Mouse (Mus musculus): Measurements from ENCODE around the gene Tfap2b. TPM values are rescaled to one million over a fixed set of nuclear protein-coding genes. Genes with fewer than 3 reads are reported as not detected.

Gene Tfap2b
- 93.6 and 106 TPM in 2 replicates for polyA plus RNA-seq (2015; fragmentation: Nextera tagmentation; extraction: Ambion mirVana)

GRCm38 (mm10) chr1:19208641-19209358 is at the start of gene Tfap2b:
Gene Tfap2b, plus strand, starts transcription at chr1:19208914.
- Histone ChIP-seq H3K4me3 (peak within 1 kb of the TSS; percentile 53), H3K9ac (peak within 1 kb of the TSS; percentile 87), H3K9me3 (no peaks in the 10 kb centered on the region), H3K4me1 (no peaks in the 10 kb centered on the region), H3K27ac (peak within 1 kb of the TSS; percentile 94), H3K36me3 (no peaks in the 10 kb centered on the region), H3K4me2 (peak within 1 kb of the TSS; percentile 57), H3K27me3 (peaks cover 47% of the 10 kb centered on the region)
- ATAC-seq (ENCODE audit: insufficient number of reproducible peaks, insufficient read depth, low FRiP score, low TSS enrichment, low read depth), result 0 out of 2 replicates have a peak, but pooled peaks have one; percentile 21
- whole genome bisulfite sequencing, result 1% methylated on average over 26 of the region's 26 CpGs

- Histone ChIP-seq H3K9me3 (no peaks in the 10 kb centered on the region), H3K9ac (no peak overlapping the region), H3K36me3 (no peaks in the 10 kb centered on the region), H3K4me2 (no peak overlapping the region), H3K4me1 (no peaks in the 10 kb centered on the region), H3K4me3 (no peak overlapping the region), H3K27me3 (no peaks in the 10 kb centered on the region), H3K27ac (no peak overlapping the region)
- WGBS, result 4% methylated on average over 4 of the region's 4 CpGs
- ATAC-seq (ENCODE audit: insufficient number of reproducible peaks, insufficient read depth, low FRiP score, low TSS enrichment, low read depth), result no peak
Observed at GRCm38 (mm10) chr1:19178742-19179397, 29.8 kb upstream of the Tfap2b start.

- Histone ChIP-seq H3K4me3 (peak overlapping the region; percentile 43), H3K9ac (0 out of 2 replicates have a peak overlapping the region, but pooled peaks have one; percentile 40), H3K4me2 (peak overlapping the region; percentile 64), H3K27me3 (peaks cover 20% of the 10 kb centered on the region), H3K4me1 (no peaks in the 10 kb centered on the region), H3K27ac (no peak overlapping the region), H3K9me3 (no peaks in the 10 kb centered on the region), H3K36me3 (no peaks in the 10 kb centered on the region)
- ATAC-seq (ENCODE audit: insufficient number of reproducible peaks, insufficient read depth, low FRiP score, low TSS enrichment, low read depth), result no peak
- 2% methylated on average over 12 of the region's 12 CpGs for WGBS
Observed at GRCm38 (mm10) chr1:19205649-19206048, 3.1 kb upstream of the Tfap2b start.

- Histone ChIP-seq H3K27me3 (peaks cover 26% of the 10 kb centered on the region), H3K9ac (no peak overlapping the region), H3K4me3 (peak overlapping the region; percentile 43), H3K27ac (no peak overlapping the region), H3K4me2 (peak overlapping the region; percentile 64), H3K9me3 (no peaks in the 10 kb centered on the region), H3K36me3 (no peaks in the 10 kb centered on the region), H3K4me1 (no peaks in the 10 kb centered on the region)
- no peak for ATAC-seq (ENCODE audit: insufficient number of reproducible peaks, insufficient read depth, low FRiP score, low TSS enrichment, low read depth)
- WGBS, result under 1% methylated on average over 7 of the region's 7 CpGs
Observed at GRCm38 (mm10) chr1:19206194-19206593, 2.5 kb upstream of the Tfap2b start.

- Histone ChIP-seq H3K27me3 (peaks cover 37% of the 10 kb centered on the region), H3K4me3 (peak overlapping the region; percentile 13; the same call in 1 of the 2 replicates), H3K36me3 (no peaks in the 10 kb centered on the region), H3K9me3 (no peaks in the 10 kb centered on the region), H3K9ac (peak overlapping the region; percentile 54; the same call in 1 of the 2 replicates), H3K4me2 (peak overlapping the region; percentile 42), H3K4me1 (no peaks in the 10 kb centered on the region), H3K27ac (peak overlapping the region; percentile 67)
- WGBS, result 4% methylated on average over 4 of the region's 4 CpGs
- no peak for ATAC-seq (ENCODE audit: insufficient number of reproducible peaks, insufficient read depth, low FRiP score, low TSS enrichment, low read depth)
Observed at GRCm38 (mm10) chr1:19207611-19208010, 1.1 kb upstream of the Tfap2b start.

- H3K36me3 ChIP-seq, result no peaks in the 10 kb centered on the region
- H3K9me3 ChIP-seq, result no peaks in the 10 kb centered on the region
- peak overlapping the region; percentile 57 for H3K4me2 ChIP-seq
- no peak for ATAC-seq (ENCODE audit: insufficient number of reproducible peaks, insufficient read depth, low FRiP score, low TSS enrichment, low read depth)
- H3K9ac ChIP-seq, result peak overlapping the region; percentile 87
- H3K4me1 ChIP-seq, result no peaks in the 10 kb centered on the region
- peak overlapping the region; percentile 94 for H3K27ac ChIP-seq
- peaks cover 53% of the 10 kb centered on the region for H3K27me3 ChIP-seq
- H3K4me3 ChIP-seq, result peak overlapping the region; percentile 53
- 1% methylated on average over 10 of the region's 10 CpGs for WGBS
Observed at GRCm38 (mm10) chr1:19209359-19209745, 638 bp downstream of the Tfap2b start.

GRCm38 (mm10) chr1:19209776-19210175 is 1.1 kb downstream of the Tfap2b start:
- Histone ChIP-seq H3K4me2 (peak overlapping the region; percentile 57), H3K4me1 (no peaks in the 10 kb centered on the region), H3K27ac (peak overlapping the region; percentile 94), H3K4me3 (peak overlapping the region; percentile 53), H3K9me3 (no peaks in the 10 kb centered on the region), H3K27me3 (peaks cover 57% of the 10 kb centered on the region), H3K36me3 (no peaks in the 10 kb centered on the region), H3K9ac (peak overlapping the region; percentile 87)
- under 1% methylated on average over 31 of the region's 31 CpGs for WGBS
- no peak for ATAC-seq (ENCODE audit: insufficient number of reproducible peaks, insufficient read depth, low FRiP score, low TSS enrichment, low read depth)

- no peak for ATAC-seq (ENCODE audit: insufficient number of reproducible peaks, insufficient read depth, low FRiP score, low TSS enrichment, low read depth)
- Histone ChIP-seq H3K9me3 (no peaks in the 10 kb centered on the region), H3K9ac (peak overlapping the region; percentile 87), H3K4me2 (peak overlapping the region; percentile 57), H3K27me3 (peaks cover 63% of the 10 kb centered on the region), H3K4me1 (no peaks in the 10 kb centered on the region), H3K36me3 (no peaks in the 10 kb centered on the region), H3K4me3 (peak overlapping the region; percentile 53), H3K27ac (peak overlapping the region; percentile 94)
- WGBS, result under 1% methylated on average over 30 of the region's 30 CpGs
Observed at GRCm38 (mm10) chr1:19210215-19211032, 1.7 kb downstream of the Tfap2b start.

- Histone ChIP-seq H3K4me2 (peak overlapping the region; percentile 57), H3K9ac (peak overlapping the region; percentile 87), H3K9me3 (no peaks in the 10 kb centered on the region), H3K27ac (peak overlapping the region; percentile 94), H3K4me1 (no peaks in the 10 kb centered on the region), H3K4me3 (peak overlapping the region; percentile 53), H3K36me3 (no peaks in the 10 kb centered on the region), H3K27me3 (peaks cover 69% of the 10 kb centered on the region)
- no peak for ATAC-seq (ENCODE audit: insufficient number of reproducible peaks, insufficient read depth, low FRiP score, low TSS enrichment, low read depth)
- WGBS, result 2% methylated on average over 8 of the region's 8 CpGs
Observed at GRCm38 (mm10) chr1:19211033-19211405, 2.3 kb downstream of the Tfap2b start.

GRCm38 (mm10) chr1:19211546-19212154 is 2.9 kb downstream of the Tfap2b start:
- Histone ChIP-seq H3K4me2 (peak overlapping the region; percentile 57), H3K27me3 (peaks cover 76% of the 10 kb centered on the region), H3K27ac (peak overlapping the region; percentile 94), H3K4me3 (peak overlapping the region; percentile 53), H3K9ac (peak overlapping the region; percentile 87), H3K4me1 (no peaks in the 10 kb centered on the region), H3K36me3 (no peaks in the 10 kb centered on the region), H3K9me3 (no peaks in the 10 kb centered on the region)
- 3% methylated on average over 15 of the region's 15 CpGs for WGBS
- ATAC-seq (ENCODE audit: insufficient number of reproducible peaks, insufficient read depth, low FRiP score, low TSS enrichment, low read depth), result no peak

- Histone ChIP-seq H3K4me1 (no peaks in the 10 kb centered on the region), H3K4me2 (peak overlapping the region; percentile 57), H3K27ac (peak overlapping the region; percentile 94), H3K4me3 (peak overlapping the region; percentile 53), H3K27me3 (peaks cover 77% of the 10 kb centered on the region), H3K36me3 (no peaks in the 10 kb centered on the region), H3K9ac (peak overlapping the region; percentile 87), H3K9me3 (no peaks in the 10 kb centered on the region)
- no peak for ATAC-seq (ENCODE audit: insufficient number of reproducible peaks, insufficient read depth, low FRiP score, low TSS enrichment, low read depth)
- WGBS, result 0% methylated on average over 4 of the region's 4 CpGs
Observed at GRCm38 (mm10) chr1:19212691-19213090, 4.0 kb downstream of the Tfap2b start.
